Mouse (Mus musculus): ENCODE measurements around the gene Cacna1e. TPM values are rescaled to one million over a fixed set of nuclear protein-coding genes. Genes with fewer than 3 reads are reported as not detected.

Gene Cacna1e
- polyA plus RNA-seq (2014; fragmentation: Illumina TruSeq; extraction: RNeasy Lipid Tissue Mini Kit (QIAGEN cat#74804); ENCODE audit: low read depth, low replicate concordance), result not detected

GRCm38 (mm10) chr1:154884275-154885206 is at the start of gene Cacna1e:
Cacna1e (minus strand) TSS chr1:154884501.

Other genes starting within 250 kb of the Cacna1e start
- 2.7 TPM for gene Ier5, start 215.1 kb upstream of the Cacna1e start, polyA plus RNA-seq (2014; fragmentation: Illumina TruSeq; extraction: RNeasy Lipid Tissue Mini Kit (QIAGEN cat#74804); ENCODE audit: low read depth, low replicate concordance)